Mouse (Mus musculus) B cell, adult 67 days (primary cell): ENCODE results near the gene Adam26a. TPM values are rescaled to one million over a fixed set of nuclear protein-coding genes. Genes with fewer than 3 reads are reported as not detected.

ENCODE experiments used
- total RNA-seq, 2 experiments: library from RNA; stranded (reverse); gene quantifications; 4 replicates each; pipeline ENCODE4 v1.2.4; 2023

Gene Adam26a
- total RNA-seq, result not detected

GRCm38 (mm10) chr8:43576607-43577006 lies at the start of gene Adam26a:
Gene Adam26a, minus strand, starts transcription at chr8:43576707.

GRCm38 (mm10) chr8:43528006-43528405 lies 48.5 kb downstream of the Adam26a start, which contains the start of gene Adam26b:
Gene Adam26b, minus strand, starts transcription at chr8:43528106.

Other genes starting within 250 kb of the Adam26a start
- not detected for gene Adam26b, start 48.6 kb downstream of the Adam26a start, total RNA-seq
- gene Gm5346, start 50.6 kb upstream of the Adam26a start, total RNA-seq, result not detected
- gene Adam34, start 133.3 kb upstream of the Adam26a start, total RNA-seq, result not detected